ENCODE assay signal across 16 mouse cellular contexts in genomic region chr1:156105381-156105780, GRCm38 (mm10).
DNase-seq lines count a peak whose midpoint lies in the region.
"Had no signal": no experiment of that assay in that cellular context is flagged by ENCODE, and none has a peak within 500 bp of the region (broad histone marks: within the 10 kb centered on the region; RNA-seq: fewer than 3 reads in every experiment).

No protein-coding gene starts in this region.

- DNase-seq in kidney, adult 9 months, result peak; percentile 36
- DNase-seq in kidney, postnatal 4 days, result no peak
- DNase-seq in retina, postnatal 1 day, result peak; percentile 38
- no peak for DNase-seq in retina, embryonic 14.5 days (ENCODE audit: low spot score)
- peak; percentile 39 for DNase-seq in testis, postnatal 14 days (ENCODE audit: low spot score)
- no peak for DNase-seq in ovary, postnatal 36 days (ENCODE audit: low spot score)
- DNase-seq: adrenal gland, adult 8-10 months; adrenal gland, postnatal 25 days; B cell, adult 2 months; cerebellum, adult 18-20 months; cerebellum, adult 9-10 months; cerebellum, postnatal 14 days; forebrain, postnatal 0 days; gastrocnemius, adult 2 months; gastrocnemius, postnatal 14 days; heart, adult 11 months had no signal

Comparison
In these comparisons a context has a peak if more than half of its experiments do, and no peak if none do; other contexts are left out.
1. DNase-seq: peak in kidney, adult 9 months (single experiment), retina, postnatal 1 day (single experiment) and testis, postnatal 14 days (single experiment); none in kidney, postnatal 4 days (0 of 2), retina, embryonic 14.5 days (single experiment) and ovary, postnatal 36 days (single experiment).